Mouse (Mus musculus): ENCODE measurements at regions not wholly inside any gene's neighbourhood (a gene's known extent, or its start where the extent isn't known, plus 50 kb on each side); places are given as distances from the start of the nearest gene placed in this dataset.

GRCm38 (mm10) chr2:94571646-94572045, 133.7 kb upstream of the Api5 start:
- TF ChIP-seq CTCF (IDR thresholded peaks at IDR 0.05; ENCODE audit: low read depth, low read length) (no peak), POLR2A (IDR thresholded peaks at IDR 0.05; ENCODE audit: borderline replicate concordance, low read depth, low read length) (no peak)

Measured in bone marrow macrophage, adult 2 months (primary cell).